In genomic region chr11:86873406-86873700, GRCm38 (mm10) we compare ENCODE assay signal across 14 mouse cellular contexts.
DNase-seq lines count a peak whose midpoint lies in the region; ATAC-seq and TF ChIP-seq lines count a peak whose summit lies in the region.
"Had no signal": no experiment of that assay in that cellular context is flagged by ENCODE, and none has a peak within 500 bp of the region (broad histone marks: within the 10 kb centered on the region; RNA-seq: fewer than 3 reads in every experiment).

No protein-coding gene starts in this region.

- no peak for TF ChIP-seq CTCF in MEL (IDR thresholded peaks at IDR 0.05 in 2 of 3, conservative IDR thresholded peaks at IDR 0.05 in 1 of 3; ENCODE audit: control insufficient read depth in 1 of 3, insufficient read depth in 1 of 3, low read depth in 2 of 3, low read length in 3 of 3, poor library complexity in 1 of 3, severe bottlenecking in 1 of 3)

- no peak for TF ChIP-seq POLR2A in MEL (IDR thresholded peaks at IDR 0.05; ENCODE audit: control insufficient read depth in 1 of 2, insufficient read depth in 1 of 2, low read depth in 1 of 2, low read length in 2 of 2, poor library complexity in 1 of 2)

- TF ChIP-seq RAD21 in MEL (IDR thresholded peaks at IDR 0.05; ENCODE audit: low read depth, low read length): no peak

- H3K79me2 ChIP-seq in MEL (ENCODE audit: control insufficient read depth, insufficient read depth, low read length, poor library complexity): no peaks in the 10 kb centered on the region

- 69% methylated on average over 1 of the region's 1 CpGs for WGBS in hindbrain, embryonic 10.5 days
- 54% methylated on average over 1 of the region's 1 CpGs for WGBS in hindbrain, embryonic 16.5 days
- WGBS in forebrain, embryonic 13.5 days: 33% methylated on average over 1 of the region's 1 CpGs
- 36% methylated on average over 1 of the region's 1 CpGs for WGBS in midbrain, embryonic 12.5 days

- H3K36me3 ChIP-seq in hindbrain, embryonic 10.5 days: no peaks in the 10 kb centered on the region
- no peaks in the 10 kb centered on the region for H3K36me3 ChIP-seq in hindbrain, embryonic 16.5 days (ENCODE audit: control insufficient read depth, insufficient read depth, low read length)
- H3K36me3 ChIP-seq in MEL (ENCODE audit: control insufficient read depth in 1 of 2, insufficient read depth in 2 of 2, low read length in 2 of 2): peaks cover 0 to 26% of the 10 kb centered on the region in 2 experiments; a peak in 2 of 4 replicates
- no peaks in the 10 kb centered on the region for H3K36me3 ChIP-seq in forebrain, embryonic 13.5 days (ENCODE audit: poor library complexity, severe bottlenecking)
- no peaks in the 10 kb centered on the region for H3K36me3 ChIP-seq in midbrain, embryonic 12.5 days
- H3K36me3 ChIP-seq: embryonic facial prominence, embryonic 15.5 days had no signal

- DNase-seq in hindbrain, embryonic 10.5 days (ENCODE audit: low spot score): no peak
- no peak for DNase-seq in MEL (ENCODE audit: low read depth, low spot score)
- DNase-seq in gastrocnemius, postnatal 10 days: no peak
- no peak for DNase-seq in left cerebral cortex, postnatal 36 days (ENCODE audit: low spot score in 2 of 2)
- no peak for DNase-seq in liver
- DNase-seq: cerebellum, adult 11-12 months; cerebellum, postnatal 36 days; right cerebral cortex, postnatal 14 days; thymus, postnatal 4 days had no signal

- peaks cover 46% of the 10 kb centered on the region for H3K4me1 ChIP-seq in hindbrain, embryonic 10.5 days (replicated peaks)
- peaks cover 3% of the 10 kb centered on the region; the same call in 1 of the 2 replicates for H3K4me1 ChIP-seq in hindbrain, embryonic 16.5 days (ENCODE audit: control insufficient read depth, insufficient read depth, low read depth, low read length)
- peaks cover 20 to 30% of the 10 kb centered on the region in 2 experiments for H3K4me1 ChIP-seq in MEL (ENCODE audit: control insufficient read depth in 1 of 2, insufficient read depth in 2 of 2, low read length in 2 of 2)
- peaks cover 15% of the 10 kb centered on the region for H3K4me1 ChIP-seq in forebrain, embryonic 13.5 days
- H3K4me1 ChIP-seq in midbrain, embryonic 12.5 days: peaks cover 16% of the 10 kb centered on the region

- no peak for TF ChIP-seq EP300 in MEL (IDR thresholded peaks at IDR 0.05; ENCODE audit: low read depth in 1 of 2, low read length in 2 of 2)

- intact Hi-C loops in left cerebral cortex, postnatal 36 days (cut with DNase I): no loop called here

- H3K27me3 ChIP-seq in hindbrain, embryonic 10.5 days (ENCODE audit: insufficient read depth, poor library complexity, severe bottlenecking): no peaks in the 10 kb centered on the region
- H3K27me3 ChIP-seq in hindbrain, embryonic 16.5 days (replicated peaks; ENCODE audit: control insufficient read depth, insufficient read depth, low read length): no peaks in the 10 kb centered on the region
- no peaks in the 10 kb centered on the region for H3K27me3 ChIP-seq in MEL (ENCODE audit: control insufficient read depth in 1 of 2, insufficient read depth in 2 of 2, low read length in 2 of 2)
- no peaks in the 10 kb centered on the region for H3K27me3 ChIP-seq in forebrain, embryonic 13.5 days
- no peaks in the 10 kb centered on the region for H3K27me3 ChIP-seq in midbrain, embryonic 12.5 days
- H3K27me3 ChIP-seq: embryonic facial prominence, embryonic 15.5 days had no signal

- H3K9ac ChIP-seq in hindbrain, embryonic 16.5 days (ENCODE audit: low read depth, low read length): no peak overlapping the region
- H3K9ac ChIP-seq in MEL (ENCODE audit: control insufficient read depth, low read depth, low read length, poor library complexity, severe bottlenecking): no peak overlapping the region
- H3K9ac ChIP-seq in forebrain, embryonic 13.5 days: no peak overlapping the region
- no peak overlapping the region for H3K9ac ChIP-seq in midbrain, embryonic 12.5 days (replicated peaks)
- H3K9ac ChIP-seq: embryonic facial prominence, embryonic 15.5 days had no signal

- H3K27ac ChIP-seq in hindbrain, embryonic 10.5 days: peak overlapping the region; percentile 83
- H3K27ac ChIP-seq in hindbrain, embryonic 16.5 days (ENCODE audit: low read depth, low read length): no peak overlapping the region
- no peak overlapping the region for H3K27ac ChIP-seq in MEL (ENCODE audit: control insufficient read depth, low read depth, low read length)
- H3K27ac ChIP-seq in forebrain, embryonic 13.5 days: peak overlapping the region; percentile 26
- peak overlapping the region; percentile 66; the same call in 1 of the 2 replicates for H3K27ac ChIP-seq in midbrain, embryonic 12.5 days (replicated peaks)
- H3K27ac ChIP-seq: embryonic facial prominence, embryonic 15.5 days; kidney, postnatal 0 days had no signal

- H3K4me2 ChIP-seq in hindbrain, embryonic 16.5 days (ENCODE audit: low read length): no peak overlapping the region
- H3K4me2 ChIP-seq in forebrain, embryonic 13.5 days: no peak overlapping the region
- no peak overlapping the region for H3K4me2 ChIP-seq in midbrain, embryonic 12.5 days (replicated peaks)
- H3K4me2 ChIP-seq: embryonic facial prominence, embryonic 15.5 days had no signal

- H3K4me3 ChIP-seq in hindbrain, embryonic 10.5 days: no peak overlapping the region
- H3K4me3 ChIP-seq in hindbrain, embryonic 16.5 days (ENCODE audit: low read length): no peak overlapping the region
- H3K4me3 ChIP-seq in MEL (ENCODE audit: control insufficient read depth in 1 of 2, insufficient read depth in 1 of 2, low read depth in 2 of 2, low read length in 2 of 2): no peak overlapping the region
- no peak overlapping the region for H3K4me3 ChIP-seq in forebrain, embryonic 13.5 days
- no peak overlapping the region for H3K4me3 ChIP-seq in midbrain, embryonic 12.5 days
- H3K4me3 ChIP-seq: embryonic facial prominence, embryonic 15.5 days had no signal

- no peaks in the 10 kb centered on the region for H3K9me3 ChIP-seq in hindbrain, embryonic 10.5 days
- H3K9me3 ChIP-seq in hindbrain, embryonic 16.5 days (ENCODE audit: control insufficient read depth, low read length): no peaks in the 10 kb centered on the region
- H3K9me3 ChIP-seq in MEL (replicated peaks; ENCODE audit: insufficient read depth, low read length): no peaks in the 10 kb centered on the region
- 0 out of 2 replicates have a peak, but pooled peaks cover 2% of the 10 kb centered on the region for H3K9me3 ChIP-seq in forebrain, embryonic 13.5 days (replicated peaks)
- H3K9me3 ChIP-seq in midbrain, embryonic 12.5 days: no peaks in the 10 kb centered on the region
- H3K9me3 ChIP-seq: embryonic facial prominence, embryonic 15.5 days had no signal

- no peak for ATAC-seq in hindbrain, embryonic 16.5 days
- ATAC-seq in forebrain, embryonic 13.5 days: no peak
- peak; percentile 27; the same call in 1 of the 2 replicates for ATAC-seq in midbrain, embryonic 12.5 days (ENCODE audit: low FRiP score, low read depth)

TF ChIP-seq in MEL, 35 proteins besides CTCF, POLR2A, EP300 and RAD21:
- no peak for TF ChIP-seq NELFE (IDR thresholded peaks at IDR 0.05; ENCODE audit: low read depth, low read length)
- TF ChIP-seq MXI1 (IDR thresholded peaks at IDR 0.05; ENCODE audit: low read depth, low read length): 0 out of 2 replicates have a peak, but pooled peaks have one; percentile 12
- no peak for TF ChIP-seq GABPA (IDR thresholded peaks at IDR 0.05; ENCODE audit: low read depth, low read length)
- TF ChIP-seq MEF2A (IDR thresholded peaks at IDR 0.05; ENCODE audit: extremely low read depth, insufficient replicate concordance, low read depth, low read length, poor library complexity, severe bottlenecking): no peak
- TF ChIP-seq ZKSCAN1 (IDR thresholded peaks at IDR 0.05; ENCODE audit: low read depth, low read length): no peak
- TF ChIP-seq GATA1 (IDR thresholded peaks at IDR 0.05; ENCODE audit: low read depth, low read length): no peak
- no peak for TF ChIP-seq SIN3A (IDR thresholded peaks at IDR 0.05; ENCODE audit: low read length)
- no peak for TF ChIP-seq POLR2AphosphoS5 (IDR thresholded peaks at IDR 0.05; ENCODE audit: borderline replicate concordance, low read depth, low read length)

Comparison
In these comparisons a context has a peak if more than half of its experiments do, and no peak if none do; other contexts are left out.
1. H3K27ac ChIP-seq: peak in hindbrain, embryonic 10.5 days (single experiment), forebrain, embryonic 13.5 days (single experiment) and midbrain, embryonic 12.5 days (single experiment); none in hindbrain, embryonic 16.5 days (single experiment) and MEL (single experiment).